Mouse (Mus musculus) hindbrain, postnatal 0 days (tissue): ENCODE results near the gene Shb. TPM values are rescaled to one million over a fixed set of nuclear protein-coding genes. Genes with fewer than 3 reads are reported as not detected.

Experiments
- ATAC-seq: fragments of 200-750 bp; cut with Nextera tagmentation; 2 replicates; pipeline ENCODE4 v1.8.0; 2017; ENCODE audit warnings: mild to moderate bottlenecking, moderate TSS enrichment, moderate library complexity
- DNase-seq: peaks from one replicate; pipeline ENCODE4 v3.0.0-alpha.2; 2015; ENCODE audit warnings: low spot score
- H3K27ac ChIP-seq: fragments of 300-500 bp; sonication (generic); 2 replicates; pipeline ENCODE4 v1.5.1; 2014; ENCODE audit warnings: mild to moderate bottlenecking
- H3K27me3 ChIP-seq: fragments of 300-500 bp; sonication (generic); 2 replicates; pipeline ENCODE4 v1.6.1; 2014; ENCODE audit warnings: low read length, mixed read lengths; ENCODE audit not compliant: insufficient read depth
- H3K36me3 ChIP-seq: fragments of 300-500 bp; sonication (generic); 2 replicates; pipeline ENCODE4 v1.6.1; 2014; ENCODE audit warnings: low read length, mixed read lengths; ENCODE audit not compliant: insufficient read depth
- H3K4me1 ChIP-seq: fragments of 300-500 bp; sonication (generic); 2 replicates; pipeline ENCODE4 v1.6.1; 2014; ENCODE audit warnings: antibody characterized with exemption, low read length, mixed read lengths; ENCODE audit not compliant: insufficient read depth
- H3K4me2 ChIP-seq: fragments of 300-500 bp; sonication (generic); 2 replicates; pipeline ENCODE4 v1.6.1; 2014; ENCODE audit warnings: low read depth, mild to moderate bottlenecking, low read length, moderate library complexity, mixed read lengths
- H3K4me3 ChIP-seq: fragments of 300-500 bp; sonication (generic); 2 replicates; pipeline ENCODE4 v1.5.1; 2014; ENCODE audit warnings: low read length
- H3K9ac ChIP-seq: fragments of 300-500 bp; sonication (generic); replicated peaks from 2 replicates; pipeline ENCODE4 v1.6.1; 2014; ENCODE audit warnings: mild to moderate bottlenecking, low read length, moderate library complexity, mixed read lengths
- H3K9me3 ChIP-seq: fragments of 300-500 bp; sonication (generic); 2 replicates; pipeline ENCODE4 v1.6.1; 2016; ENCODE audit warnings: low read length, mixed read lengths
- CTCF ChIP-seq: IDR thresholded peaks from 2 replicates; pipeline ENCODE4 v1.5.1; 2016; ENCODE audit warnings: antibody characterized with exemption, control low read depth, low read depth
- WGBS: fragments of 180-500 bp; shearing (Covaris S2); extraction: QIAGEN DNeasy Blood & Tissue Kit; methylation state at CpG from one replicate; pipeline ENCODE4 v1.1.7; 2014; 5-methylcytosine and 5-hydroxymethylcytosine counted together
- polyA plus RNA-seq: library from polyadenylated mRNA; unstranded; fragments of >200 nt; fragmentation: Nextera tagmentation; extraction: Ambion mirVana; gene quantifications from 2 replicates; pipeline ENCODE4 v1.2.1, GENCODE M21; 2015
- total RNA-seq: library from RNA; depleted of rRNA; stranded (reverse); fragments of >200 nt; gene quantifications from 2 replicates; pipeline ENCODE4 v1.2.3, GENCODE M21; 2014

Gene Shb
- total and polyA plus RNA-seq, 2 experiments from 2014 or later = 6.1 to 33.6 TPM

DNA sequence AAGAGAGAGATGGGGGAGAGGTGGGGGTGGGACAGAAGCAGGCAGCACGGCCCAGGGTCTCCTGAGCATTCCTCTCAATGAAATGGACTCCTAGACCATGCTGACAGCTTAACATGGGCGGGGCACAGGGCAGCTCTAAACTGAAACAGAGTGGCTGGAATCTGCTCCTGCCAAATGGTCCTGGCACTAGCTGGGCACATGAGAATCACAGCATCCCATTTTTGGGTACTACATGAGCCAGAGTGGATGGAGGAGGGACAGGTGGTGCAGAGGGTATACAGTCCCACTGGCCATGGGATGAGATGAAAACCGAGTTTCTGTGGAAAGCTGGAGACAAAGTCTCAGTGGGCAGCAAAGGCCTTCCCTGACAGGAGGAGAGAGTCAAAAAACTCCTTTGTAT, 87.0 kb downstream of the Shb start:
- H3K27me3 ChIP-seq = no peaks in the 10 kb centered on the region
- no peak overlapping the region for H3K4me2 ChIP-seq
- H3K27ac ChIP-seq = no peak overlapping the region
- 44% methylated on average over 3 of the region's 3 CpGs for WGBS
- no peaks in the 10 kb centered on the region for H3K4me1 ChIP-seq
- H3K36me3 ChIP-seq = no peaks in the 10 kb centered on the region; the same call in 1 of the 2 replicates
- ATAC-seq (no peak), DNase-seq (no peak)
- TF ChIP-seq CTCF = no peak
- H3K9ac ChIP-seq = no peak overlapping the region
- no peaks in the 10 kb centered on the region for H3K9me3 ChIP-seq
- H3K4me3 ChIP-seq = no peak overlapping the region

DNA sequence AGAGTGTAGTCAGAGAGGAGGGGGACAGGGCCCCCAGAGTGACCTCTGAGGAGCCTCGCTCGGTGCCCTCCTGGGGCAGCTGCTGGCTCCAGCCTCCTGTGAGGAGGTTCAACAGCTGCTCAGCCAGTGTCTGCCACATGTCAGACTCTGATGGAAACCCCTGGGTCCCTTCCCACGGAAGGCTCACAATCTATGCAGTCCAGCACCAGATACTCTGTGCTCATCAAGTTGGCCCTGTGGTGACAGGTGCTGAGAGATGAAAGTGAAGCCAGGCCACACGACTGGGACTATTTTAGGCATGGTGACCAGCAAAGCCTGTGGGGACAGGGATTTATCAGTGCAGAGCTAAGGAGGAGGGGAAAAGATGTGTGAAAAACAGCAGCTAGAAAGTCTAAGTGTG, 87.5 kb downstream of the Shb start:
- Histone ChIP-seq H3K4me3 (no peak overlapping the region), H3K36me3 (no peaks in the 10 kb centered on the region; the same call in 1 of the 2 replicates), H3K27me3 (no peaks in the 10 kb centered on the region), H3K9me3 (no peaks in the 10 kb centered on the region), H3K27ac (no peak overlapping the region), H3K4me2 (no peak overlapping the region), H3K4me1 (no peaks in the 10 kb centered on the region), H3K9ac (no peak overlapping the region)
- no peak for DNase-seq
- no peak for TF ChIP-seq CTCF
- ATAC-seq = no peak
- 42% methylated on average over 4 of the region's 4 CpGs for WGBS

DNA sequence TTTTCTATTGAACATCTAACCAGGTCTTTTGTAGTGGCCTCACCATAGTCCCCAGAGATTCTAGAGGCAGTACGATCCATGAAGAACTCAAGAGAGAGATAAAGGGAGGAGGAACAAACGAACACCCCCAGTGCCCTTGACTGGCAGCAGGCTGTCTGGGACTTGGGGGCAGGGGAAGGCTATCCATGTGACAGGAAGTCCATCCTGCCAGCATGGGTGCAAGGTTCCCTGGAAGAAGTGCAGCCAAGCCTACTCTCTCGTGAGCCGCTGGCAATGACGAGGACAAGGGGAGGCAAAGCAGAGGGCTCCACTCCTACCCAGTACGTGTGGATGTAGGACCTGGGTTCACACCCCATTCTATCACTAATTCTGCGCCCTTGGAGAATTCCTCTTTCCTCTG, 88.6 kb downstream of the Shb start:
- 72% methylated on average over 7 of the region's 7 CpGs for WGBS
- no peak for TF ChIP-seq CTCF

DNA sequence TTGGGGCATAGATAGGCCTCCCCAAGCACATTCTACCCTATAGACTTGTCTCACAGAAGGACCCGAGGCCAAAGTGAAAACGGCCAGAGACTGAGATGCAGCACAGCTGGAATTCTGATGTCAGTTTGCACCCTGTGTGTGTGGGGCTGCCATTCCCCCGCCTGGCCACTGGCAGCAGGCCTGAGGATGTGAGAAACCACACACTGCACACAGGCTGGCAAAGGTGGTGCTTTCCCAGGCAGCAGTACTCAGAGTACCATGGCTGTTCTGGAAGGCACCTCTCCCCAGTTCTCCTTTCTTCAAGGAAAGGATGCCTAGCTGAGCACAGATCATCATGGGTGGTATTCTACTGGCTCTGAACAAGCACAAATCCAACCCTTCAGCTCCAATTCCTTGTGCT, 90.0 kb downstream of the Shb start:
- H3K4me1 ChIP-seq = no peaks in the 10 kb centered on the region
- WGBS = 50% methylated on average over 3 of the region's 3 CpGs
- H3K4me3 ChIP-seq = no peak overlapping the region
- H3K9me3 ChIP-seq = no peaks in the 10 kb centered on the region
- DNase-seq (peak; percentile 43), ATAC-seq (peak; percentile 57)
- H3K36me3 ChIP-seq = no peaks in the 10 kb centered on the region; the same call in 1 of the 2 replicates
- no peak overlapping the region for H3K27ac ChIP-seq
- TF ChIP-seq CTCF = peak; percentile 58
- no peak overlapping the region for H3K9ac ChIP-seq
- H3K27me3 ChIP-seq = no peaks in the 10 kb centered on the region
- no peak overlapping the region for H3K4me2 ChIP-seq

More for the DNA sequence above, 88.6 kb downstream of the Shb start:
- ATAC-seq = no peak
- Histone ChIP-seq H3K4me2 (no peak overlapping the region), H3K36me3 (no peaks in the 10 kb centered on the region; the same call in 1 of the 2 replicates), H3K27ac (no peak overlapping the region), H3K4me1 (no peaks in the 10 kb centered on the region), H3K4me3 (no peak overlapping the region), H3K9ac (no peak overlapping the region), H3K27me3 (no peaks in the 10 kb centered on the region), H3K9me3 (no peaks in the 10 kb centered on the region)
- no peak for DNase-seq

DNA sequence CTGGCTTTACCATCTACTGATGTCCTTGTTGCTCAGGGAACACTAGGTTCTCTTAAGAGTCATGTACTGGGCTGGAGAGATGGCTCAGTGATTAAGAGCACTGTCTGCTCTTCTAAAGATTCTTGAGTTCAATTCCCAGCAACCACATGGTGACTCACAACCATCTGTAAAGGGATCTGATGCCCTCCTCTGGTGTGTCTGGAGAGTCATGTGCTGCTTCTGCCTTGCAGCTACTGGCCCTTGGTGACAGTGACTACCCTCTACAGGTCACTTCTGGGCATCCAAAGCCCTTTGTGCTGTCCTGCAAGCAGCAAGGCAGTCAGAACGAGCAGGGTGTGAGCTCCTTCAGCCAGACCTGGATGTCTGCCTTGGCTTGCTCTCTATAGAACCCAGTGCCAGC, 90.5 kb downstream of the Shb start:
- Histone ChIP-seq H3K4me3 (no peak overlapping the region), H3K36me3 (no peaks in the 10 kb centered on the region), H3K27me3 (no peaks in the 10 kb centered on the region), H3K4me2 (no peak overlapping the region), H3K9ac (no peak overlapping the region), H3K4me1 (no peaks in the 10 kb centered on the region), H3K27ac (no peak overlapping the region), H3K9me3 (no peaks in the 10 kb centered on the region)
- DNase-seq = no peak
- ATAC-seq = no peak
- WGBS = 53% methylated on average over 1 of the region's 1 CpGs
- no peak for TF ChIP-seq CTCF

DNA sequence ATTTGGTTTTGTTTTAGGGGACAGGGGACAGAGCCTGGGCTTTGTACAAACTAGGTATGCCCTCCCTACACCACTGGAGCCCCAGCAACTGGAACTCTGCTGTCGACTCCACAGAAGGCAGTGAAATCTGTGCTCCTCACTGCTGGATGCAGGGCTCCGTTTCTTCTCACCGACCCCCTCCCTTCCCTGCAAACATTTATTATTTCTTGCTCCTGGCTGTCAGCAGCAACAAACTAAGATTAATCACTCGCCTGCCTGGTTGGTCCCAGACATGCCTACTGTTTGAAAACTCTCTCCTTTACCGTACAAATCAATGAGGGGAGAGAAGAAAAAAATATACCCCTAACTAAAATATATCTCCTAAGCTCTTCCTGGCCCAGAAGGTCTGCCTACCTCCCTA, 93.0 kb downstream of the Shb start:
- H3K27ac ChIP-seq = no peak overlapping the region
- H3K4me2 ChIP-seq = no peak overlapping the region
- H3K9me3 ChIP-seq = no peaks in the 10 kb centered on the region
- 36% methylated on average over 5 of the region's 5 CpGs for WGBS
- no peak for TF ChIP-seq CTCF
- H3K4me1 ChIP-seq = peaks cover 15% of the 10 kb centered on the region
- H3K36me3 ChIP-seq = no peaks in the 10 kb centered on the region
- no peak overlapping the region for H3K9ac ChIP-seq
- H3K27me3 ChIP-seq = no peaks in the 10 kb centered on the region
- ATAC-seq = no peak
- DNase-seq = peak; percentile 47
- no peak overlapping the region for H3K4me3 ChIP-seq

DNA sequence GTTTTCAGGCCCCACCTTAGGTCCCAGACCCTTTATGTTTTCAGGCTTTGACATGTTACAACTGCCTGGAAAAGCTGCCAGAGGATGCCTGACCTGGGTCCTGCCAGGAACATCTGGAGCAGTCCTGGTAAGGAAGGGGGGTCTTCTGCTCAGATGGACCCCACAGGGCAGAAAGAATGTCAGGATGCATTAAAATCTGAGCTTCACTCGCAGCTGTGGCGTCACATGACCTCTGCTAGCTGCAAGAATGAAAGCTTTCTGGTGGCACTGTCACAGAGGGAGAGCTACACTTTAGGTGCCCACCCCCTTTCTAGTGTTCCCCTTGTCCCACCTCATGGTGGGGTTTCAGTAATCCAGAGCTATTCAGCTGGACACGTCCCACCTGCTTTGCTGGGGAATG, 95.3 kb downstream of the Shb start:
- H3K27ac ChIP-seq = no peak overlapping the region
- peaks cover 15% of the 10 kb centered on the region for H3K4me1 ChIP-seq
- H3K4me2 ChIP-seq = no peak overlapping the region
- no peaks in the 10 kb centered on the region for H3K9me3 ChIP-seq
- H3K36me3 ChIP-seq = no peaks in the 10 kb centered on the region
- 48% methylated on average over 3 of the region's 3 CpGs for WGBS
- ATAC-seq (0 out of 2 replicates have a peak, but pooled peaks have one; percentile 16), DNase-seq (no peak)
- no peaks in the 10 kb centered on the region for H3K27me3 ChIP-seq
- no peak for TF ChIP-seq CTCF
- no peak overlapping the region for H3K4me3 ChIP-seq
- H3K9ac ChIP-seq = 0 out of 2 replicates have a peak overlapping the region, but pooled peaks have one; percentile 17
